Mouse (Mus musculus): Measurements from ENCODE around the gene Ascl2.

Ascl2 gene

DNA sequence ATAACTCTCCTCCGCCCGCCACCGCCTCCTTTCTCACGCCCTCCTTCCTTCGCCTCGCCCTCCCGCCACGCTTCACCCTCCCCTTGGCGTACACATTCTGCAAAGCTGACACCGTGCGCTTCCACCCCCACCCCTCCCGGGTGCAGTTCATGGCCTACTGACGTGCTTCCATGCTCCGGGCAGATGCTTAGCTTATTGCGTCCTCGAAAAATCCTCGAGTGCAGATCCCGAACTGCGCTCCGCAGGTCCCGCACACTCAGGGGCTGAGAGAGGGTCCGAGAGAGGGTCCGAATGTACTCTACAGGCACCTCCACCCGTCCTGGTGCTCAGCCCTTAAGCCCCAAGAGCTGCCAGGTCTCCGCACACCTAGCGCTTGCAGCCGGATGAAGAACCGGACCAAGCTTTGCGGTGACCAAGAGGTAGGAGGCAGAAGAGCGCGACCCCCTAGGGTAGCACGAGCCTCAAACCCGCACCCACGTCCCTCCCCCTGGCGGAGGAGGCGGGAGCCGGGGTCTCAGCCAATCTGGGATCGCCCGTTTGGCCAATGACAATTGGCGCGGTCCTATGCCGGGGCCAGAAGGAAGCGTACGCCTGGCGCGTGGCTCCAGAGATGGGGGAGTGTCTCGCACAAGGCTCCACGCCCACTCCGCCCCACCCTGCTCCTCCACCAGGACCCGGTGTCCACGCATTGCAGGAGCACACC lies at the start of gene Ascl2:
TSS of gene Ascl2 (minus strand) at position 456 of the 703 bp plus-strand sequence.
- DNase-seq (ENCODE audit: low read depth, low spot score) = peak; percentile 49

DNA sequence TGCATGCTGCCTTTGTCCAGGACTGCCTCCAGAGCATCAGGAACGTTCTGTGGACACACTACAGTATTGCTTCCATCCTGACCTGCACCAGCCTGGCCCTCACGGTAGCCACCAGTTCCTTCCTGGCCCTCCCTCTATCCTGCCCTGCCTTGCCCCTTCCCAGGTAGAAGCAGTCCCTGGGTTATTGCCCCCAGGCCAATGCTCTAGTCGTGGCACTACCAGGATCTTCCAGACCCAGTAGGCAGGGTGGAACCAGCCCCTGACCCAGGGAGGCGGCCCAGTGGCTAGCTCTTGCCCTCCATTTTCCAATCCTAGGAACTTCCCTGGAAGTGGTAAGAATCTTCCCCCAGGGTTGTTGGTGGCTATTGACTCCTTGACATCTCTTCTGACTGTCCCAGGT lies 48.1 kb upstream of the Ascl2 start:
- no peak for DNase-seq (ENCODE audit: low read depth, low spot score)

DNA sequence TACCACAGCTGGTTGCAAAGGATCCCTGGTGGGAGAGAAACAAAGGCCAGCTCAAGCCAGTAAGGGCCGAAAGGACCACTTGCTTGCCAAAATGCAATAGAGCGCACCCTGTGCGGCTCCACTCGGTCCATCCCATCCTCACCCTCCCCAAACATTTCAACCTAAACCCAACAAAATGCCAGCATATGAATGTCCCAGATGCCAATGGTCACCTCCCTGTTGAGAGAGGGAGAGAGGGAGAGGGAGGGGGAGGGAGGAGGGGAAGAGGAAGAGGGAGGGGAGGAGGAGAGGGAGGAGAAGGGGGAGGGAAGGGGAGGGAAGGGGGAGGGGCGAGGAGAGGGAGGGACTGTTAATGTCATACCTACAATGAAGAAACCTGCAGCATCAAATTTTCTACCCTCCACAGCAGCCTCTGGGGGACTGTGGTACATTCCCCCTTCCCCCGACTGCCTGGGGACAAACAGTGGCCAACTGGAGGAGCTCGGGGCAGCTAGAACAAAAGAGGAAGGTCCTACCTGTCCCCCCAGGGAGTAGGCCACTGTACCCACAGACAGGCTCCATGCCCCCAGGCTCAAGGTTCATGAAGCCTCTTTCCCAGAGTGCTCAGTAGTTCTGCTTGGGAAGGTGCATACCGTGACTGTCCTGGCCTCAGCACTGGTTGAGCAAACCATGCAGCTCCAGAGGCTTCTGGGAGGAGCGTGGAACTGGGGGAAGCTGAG lies 47.5 kb upstream of the Ascl2 start:
- no peak for DNase-seq (ENCODE audit: low read depth, low spot score)

DNA sequence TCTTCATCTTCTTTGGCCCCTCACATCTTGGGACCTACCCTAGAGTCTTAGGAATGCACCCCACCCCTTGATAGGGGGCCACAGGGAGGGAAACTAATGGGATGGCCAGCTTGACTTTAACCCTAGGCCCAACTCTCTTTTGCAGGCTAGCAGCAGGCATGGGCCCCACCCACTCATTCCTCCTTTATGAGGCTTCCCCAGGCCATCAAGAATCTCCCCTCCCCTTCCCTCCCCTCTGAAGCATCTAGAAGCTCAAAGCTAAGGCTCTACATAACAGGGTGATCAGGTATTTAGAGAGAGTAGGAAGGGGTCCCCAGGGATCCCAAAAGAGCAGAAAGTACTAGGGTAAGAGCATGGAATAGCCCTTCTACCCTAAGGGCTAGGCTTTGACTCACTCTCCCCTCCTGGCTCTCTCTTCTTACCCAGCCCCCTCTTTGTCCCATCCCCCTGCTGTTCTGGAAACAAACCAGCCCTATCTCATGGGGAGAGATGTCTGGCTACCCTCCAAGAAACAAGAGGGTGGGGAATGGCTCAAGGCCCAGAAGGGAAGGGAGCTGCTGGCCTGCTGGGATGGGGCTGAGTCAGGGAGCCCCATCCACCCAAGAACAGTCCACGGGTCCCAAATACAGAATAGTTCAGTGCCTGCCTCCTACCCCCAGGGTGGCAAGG lies 46.8 kb upstream of the Ascl2 start:
- DNase-seq (ENCODE audit: low read depth, low spot score) = no peak

DNA sequence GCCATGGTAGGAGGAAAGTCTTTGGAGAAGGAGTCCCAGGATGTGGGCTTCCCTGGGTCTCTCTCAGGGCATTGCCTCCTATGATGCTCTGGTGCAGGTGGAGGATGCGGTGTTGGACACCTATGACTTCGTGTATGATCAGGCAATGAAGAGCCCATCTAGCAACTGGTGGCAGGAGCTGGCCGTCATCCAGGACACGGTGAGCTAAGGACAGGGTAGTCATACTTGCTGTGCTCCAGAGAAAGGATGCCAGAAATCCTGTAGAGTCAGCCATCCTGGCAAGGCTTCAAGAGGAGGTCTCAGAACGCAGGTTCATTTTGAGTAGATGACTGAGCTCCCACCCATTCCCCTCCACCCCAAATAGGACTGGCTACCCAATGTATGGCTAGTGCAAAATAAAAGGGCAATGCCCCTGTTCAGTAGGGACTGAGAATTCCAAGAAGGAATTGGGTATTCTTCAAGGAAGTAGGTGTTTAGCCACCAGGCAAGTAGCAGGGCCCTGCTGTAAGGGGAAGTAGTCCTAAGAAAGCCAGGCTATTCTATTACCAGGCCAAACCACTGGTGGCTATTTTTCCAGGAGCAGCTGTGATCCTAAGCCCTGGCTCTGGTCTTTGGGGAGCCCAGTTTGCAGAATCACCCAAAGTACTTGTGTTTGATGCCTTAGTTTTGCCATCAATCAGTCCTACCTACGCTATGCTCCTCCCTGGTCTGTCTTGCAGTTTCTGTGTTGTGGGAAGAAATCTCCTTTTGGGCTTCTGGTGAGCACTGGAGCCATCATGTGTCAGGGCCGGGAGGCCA lies 46.0 kb upstream of the Ascl2 start:
- DNase-seq (ENCODE audit: low read depth, low spot score) = no peak

DNA sequence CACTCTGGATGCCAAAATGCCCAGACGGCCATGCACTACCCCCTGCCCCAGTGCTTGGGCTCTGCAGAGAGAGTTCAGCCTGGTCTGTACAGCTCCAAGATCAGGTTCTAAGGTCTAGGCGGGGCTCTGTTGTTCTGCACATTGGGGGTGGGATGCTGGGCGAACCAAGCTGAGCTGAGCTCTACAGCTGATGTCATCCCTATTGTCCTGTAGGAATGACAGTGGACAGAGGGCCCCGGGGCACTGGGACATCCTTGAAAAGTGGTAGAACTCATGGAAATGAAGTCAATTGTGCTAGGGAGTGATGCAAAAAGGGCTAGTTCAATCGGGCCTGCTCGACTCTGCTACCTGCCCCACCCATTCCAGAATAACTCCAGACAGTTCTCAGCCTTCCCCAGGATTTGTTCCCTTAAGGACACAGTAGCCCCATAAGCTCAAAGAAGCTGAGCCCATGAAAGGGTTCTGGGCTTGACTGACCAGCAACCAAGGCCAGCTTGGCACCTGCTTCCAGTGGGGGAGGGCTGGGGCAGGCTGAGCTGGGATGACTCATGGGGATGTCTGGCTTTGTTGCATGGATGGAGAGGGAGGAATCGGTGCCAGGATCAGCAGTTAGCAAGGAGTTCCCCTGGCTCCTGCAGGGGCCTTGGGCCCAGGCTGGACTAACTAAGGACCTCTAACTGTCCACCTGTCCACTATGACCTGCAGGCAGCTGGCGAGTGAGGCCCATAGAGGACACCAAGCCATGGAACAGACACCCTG lies 44.5 kb upstream of the Ascl2 start:
- no peak for DNase-seq (ENCODE audit: low read depth, low spot score)

DNA sequence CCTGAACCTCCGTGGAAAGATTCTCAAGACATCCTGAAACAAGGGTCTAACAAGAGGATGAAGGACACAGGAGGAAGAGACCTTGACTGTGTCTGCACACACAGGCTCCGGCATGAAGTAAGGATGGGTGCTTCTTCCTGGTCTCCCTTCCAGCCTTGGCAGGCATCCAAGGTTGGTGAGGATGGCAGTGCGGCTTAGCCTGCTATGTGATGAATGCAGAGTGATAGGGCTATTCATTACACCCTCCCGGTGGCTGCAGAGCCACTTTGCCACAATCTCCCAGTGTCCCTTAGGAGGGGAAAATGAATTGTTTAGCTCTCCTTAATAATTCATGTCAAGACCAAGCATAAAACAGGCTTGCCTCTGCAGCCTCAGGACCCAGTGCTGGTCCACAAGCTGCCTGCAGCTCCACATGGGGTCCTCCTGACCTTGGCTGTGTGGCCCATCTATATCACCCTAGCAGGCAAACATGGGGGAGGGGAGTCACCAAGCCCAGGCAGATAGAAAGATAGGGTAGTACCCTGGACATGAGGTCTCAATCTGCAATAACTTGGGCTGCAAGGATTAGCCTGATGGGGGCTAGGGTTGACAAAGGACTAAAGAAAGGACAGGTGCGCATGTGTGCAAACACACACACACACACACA lies 43.3 kb upstream of the Ascl2 start:
- DNase-seq (ENCODE audit: low read depth, low spot score) = no peak

DNA sequence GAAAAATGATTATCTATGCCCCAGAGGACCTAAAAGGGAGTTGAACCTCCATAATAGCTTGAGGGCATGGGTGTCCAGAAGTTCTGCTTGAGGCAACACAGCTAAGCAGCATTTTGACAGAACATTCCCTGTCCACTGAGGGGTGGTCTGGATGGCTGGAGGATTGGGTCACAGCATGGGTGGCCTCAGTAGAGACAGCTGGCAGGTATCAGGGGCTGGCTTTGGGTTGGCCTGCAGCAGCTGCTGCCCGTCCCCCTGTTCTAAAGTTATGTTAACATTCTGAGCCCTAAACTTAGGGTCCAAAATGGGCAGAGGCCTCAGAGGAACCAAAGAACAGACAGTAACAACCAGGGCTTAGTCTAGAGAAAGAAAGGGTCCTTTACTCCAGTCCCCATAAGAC lies 42.2 kb upstream of the Ascl2 start:
- DNase-seq (ENCODE audit: low read depth, low spot score) = no peak

DNA sequence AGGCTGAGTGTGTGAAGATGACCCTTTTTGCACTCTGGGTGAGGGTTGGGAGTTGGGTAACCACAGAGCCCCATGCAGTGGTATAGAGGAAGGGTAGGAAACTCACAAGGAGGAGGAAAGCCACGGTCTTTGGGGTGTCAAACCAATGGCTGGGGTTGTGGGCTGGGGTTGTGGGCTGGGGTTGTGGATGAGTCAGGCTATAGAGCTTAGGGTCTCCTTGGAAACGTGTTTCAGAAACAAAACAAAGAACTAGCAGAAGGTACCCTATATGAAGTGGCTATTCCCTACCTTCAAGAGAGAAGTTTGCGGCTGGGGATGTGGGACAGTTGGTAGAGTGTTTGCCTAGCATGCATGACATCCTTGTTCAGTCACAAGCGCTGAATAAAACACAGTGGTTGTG lies 40.9 kb upstream of the Ascl2 start:
- DNase-seq (ENCODE audit: low read depth, low spot score) = no peak

DNA sequence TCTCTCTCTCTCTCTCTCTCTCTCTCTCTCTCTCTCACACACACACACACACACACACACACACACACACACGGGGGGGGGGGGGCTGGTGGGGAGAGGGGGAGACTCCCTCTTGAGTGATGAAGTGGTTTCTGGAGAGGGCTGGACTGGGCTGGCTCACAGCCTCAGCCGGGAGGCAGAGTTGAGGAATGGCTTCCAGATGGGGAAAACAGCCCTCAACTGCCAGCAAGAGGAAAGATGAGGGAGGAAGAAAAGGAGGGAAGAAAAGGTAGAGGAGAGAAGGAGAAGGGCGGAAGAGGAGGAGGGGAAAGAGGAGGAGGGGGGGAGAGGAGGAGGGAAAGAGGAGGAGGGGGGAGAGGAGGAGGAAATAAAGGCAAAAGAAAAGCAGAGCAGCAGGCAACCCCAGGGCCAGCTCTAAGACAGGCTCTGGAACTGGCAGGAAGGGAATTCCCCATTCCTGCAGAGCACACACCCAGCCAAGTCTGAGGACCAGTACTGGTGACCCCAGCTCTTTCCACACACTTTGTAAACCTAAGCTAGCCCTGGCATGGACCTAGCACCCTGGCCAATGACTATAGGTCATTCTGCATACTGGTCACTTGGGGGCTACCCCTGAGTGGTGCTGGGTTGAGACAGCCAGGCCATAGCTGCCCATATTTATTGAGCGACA lies 40.1 kb upstream of the Ascl2 start:
- DNase-seq (ENCODE audit: low read depth, low spot score) = no peak

DNA sequence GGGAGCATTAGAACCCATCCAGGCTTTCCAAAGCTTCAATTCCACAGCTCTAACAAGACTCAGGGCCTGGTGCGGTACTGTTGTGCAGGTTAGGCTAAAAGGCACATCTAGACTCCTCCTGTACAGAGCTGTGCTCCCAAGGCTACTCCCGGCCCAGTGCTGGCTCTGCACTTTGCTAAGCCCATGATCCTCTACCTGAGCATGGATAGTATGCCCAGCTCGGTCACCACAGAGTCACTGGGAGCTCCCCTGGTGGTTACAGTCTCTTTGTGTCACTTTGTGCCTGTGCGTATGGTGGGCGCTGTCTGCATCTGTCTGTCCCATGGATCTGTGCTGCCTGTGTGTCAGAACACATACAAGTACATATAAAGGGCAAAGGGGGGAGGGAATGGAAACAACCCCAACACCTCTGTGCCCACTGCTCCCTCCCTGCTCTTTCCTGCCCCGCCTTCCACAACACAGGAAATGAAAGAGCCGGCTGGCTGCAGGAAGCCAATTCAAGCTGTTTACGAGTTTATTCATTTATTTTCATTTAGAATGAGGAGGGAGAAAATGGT lies 39.4 kb upstream of the Ascl2 start:
- no peak for DNase-seq (ENCODE audit: low read depth, low spot score)

DNA sequence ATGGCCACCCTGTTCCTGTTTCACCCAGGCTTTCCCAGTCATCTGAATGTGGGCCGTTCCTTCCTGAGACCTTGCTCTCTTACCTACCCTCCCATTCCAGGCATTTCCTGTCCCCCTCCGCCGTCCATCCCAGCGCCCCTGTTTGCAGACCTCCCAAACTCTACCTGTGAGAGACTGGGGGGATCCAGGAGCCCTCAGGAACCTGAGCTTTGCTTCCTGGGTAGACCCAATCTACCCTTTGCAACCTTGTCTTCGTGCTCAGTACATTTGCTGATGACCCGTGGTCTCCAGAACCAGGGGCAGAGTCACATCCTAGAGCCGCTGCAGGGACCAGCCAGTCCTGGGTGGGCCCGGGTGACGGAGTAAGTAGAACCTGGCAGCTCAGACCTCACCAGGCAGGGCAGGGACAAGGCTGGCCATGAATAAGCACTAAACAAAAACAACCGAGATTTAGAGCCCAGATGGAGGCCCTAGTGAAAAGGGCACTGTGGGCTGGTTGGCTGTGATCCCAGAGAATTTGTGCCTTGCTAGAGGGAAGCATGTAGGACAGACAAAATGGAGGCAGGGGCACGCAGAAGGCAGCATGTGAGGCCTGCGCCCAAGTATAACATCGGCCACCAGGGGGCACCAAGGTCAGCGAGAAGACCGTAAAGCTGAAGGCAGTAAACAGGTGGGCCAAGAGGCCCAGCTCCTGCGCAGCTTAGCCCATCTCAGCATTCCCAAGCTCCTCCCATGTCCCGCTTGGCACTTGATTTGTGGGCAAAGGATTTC lies 38.7 kb upstream of the Ascl2 start:
- peak; percentile 87 for DNase-seq (ENCODE audit: low read depth, low spot score)

DNA sequence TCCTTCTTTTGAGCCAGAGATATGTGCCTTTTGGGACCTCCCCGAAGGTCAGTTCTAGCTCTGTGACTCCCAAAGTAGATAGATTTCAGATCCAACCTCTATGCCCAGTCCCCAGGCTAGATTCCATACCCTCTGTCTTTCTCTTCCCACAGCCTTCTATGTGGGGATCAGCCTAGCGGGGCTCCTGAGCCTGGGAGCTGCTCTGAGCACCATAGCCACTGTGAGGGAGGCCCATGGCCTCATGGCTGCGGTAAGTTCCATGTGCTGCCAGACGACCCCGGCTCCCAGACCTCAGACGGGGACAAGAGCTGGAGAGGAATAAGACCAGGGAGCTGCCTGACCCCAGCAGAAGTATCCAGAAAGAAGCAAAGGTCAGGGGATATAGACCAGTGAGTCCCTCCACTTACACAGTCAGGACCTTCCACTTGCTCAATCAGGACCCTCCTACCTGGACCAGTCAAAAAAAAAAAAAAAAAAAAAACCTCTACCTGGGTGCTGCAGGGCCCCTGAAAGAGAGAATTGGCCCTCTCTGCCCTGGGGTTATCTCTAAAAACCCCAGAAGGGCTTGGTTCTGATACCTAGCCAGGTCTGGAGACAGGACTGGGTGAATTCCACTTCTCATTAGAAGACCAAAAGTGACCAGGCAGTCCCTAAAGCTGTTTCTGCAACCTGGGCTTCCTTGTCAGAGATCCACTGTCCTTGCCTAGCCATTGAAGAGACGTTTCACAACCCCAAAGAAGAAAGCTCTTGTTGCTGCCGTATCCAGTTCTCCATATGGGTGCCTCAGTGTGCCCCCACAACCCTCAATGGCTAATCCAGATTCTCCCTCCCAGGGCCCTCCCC lies 37.9 kb upstream of the Ascl2 start:
- no peak for DNase-seq (ENCODE audit: low read depth, low spot score)

DNA sequence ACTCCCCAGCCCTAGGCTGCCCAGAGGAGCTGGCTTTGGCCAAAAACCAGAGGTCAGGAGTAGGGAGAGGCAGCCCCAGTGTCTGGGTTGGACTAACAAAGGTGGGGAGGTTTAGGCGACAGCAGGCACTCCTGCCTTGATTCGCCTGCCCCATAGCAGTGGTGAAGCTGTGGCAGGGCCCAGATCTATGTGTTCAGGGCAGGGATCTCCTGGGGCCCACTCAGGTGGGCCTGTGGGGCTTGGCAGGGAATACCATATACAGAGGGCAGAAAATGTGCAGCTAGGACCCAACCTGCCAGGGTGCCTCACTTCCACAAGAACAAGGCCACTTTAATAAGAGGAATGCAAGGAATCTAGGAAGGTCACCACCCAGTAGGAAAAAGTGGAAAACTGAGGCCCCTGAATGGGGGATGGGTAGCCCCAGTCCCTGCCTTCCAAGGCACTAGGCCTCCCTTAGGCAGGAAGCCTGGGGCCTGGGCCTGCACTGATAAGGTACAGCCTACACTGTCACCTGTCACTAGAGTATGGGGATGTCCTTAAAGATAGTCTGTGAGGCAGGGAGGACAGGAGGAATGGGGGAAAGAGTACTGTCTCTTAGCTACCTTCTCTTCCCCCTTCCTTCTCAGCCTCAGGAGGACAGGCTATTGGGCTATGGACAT lies 37.2 kb upstream of the Ascl2 start:
- DNase-seq (ENCODE audit: low read depth, low spot score) = no peak

DNA sequence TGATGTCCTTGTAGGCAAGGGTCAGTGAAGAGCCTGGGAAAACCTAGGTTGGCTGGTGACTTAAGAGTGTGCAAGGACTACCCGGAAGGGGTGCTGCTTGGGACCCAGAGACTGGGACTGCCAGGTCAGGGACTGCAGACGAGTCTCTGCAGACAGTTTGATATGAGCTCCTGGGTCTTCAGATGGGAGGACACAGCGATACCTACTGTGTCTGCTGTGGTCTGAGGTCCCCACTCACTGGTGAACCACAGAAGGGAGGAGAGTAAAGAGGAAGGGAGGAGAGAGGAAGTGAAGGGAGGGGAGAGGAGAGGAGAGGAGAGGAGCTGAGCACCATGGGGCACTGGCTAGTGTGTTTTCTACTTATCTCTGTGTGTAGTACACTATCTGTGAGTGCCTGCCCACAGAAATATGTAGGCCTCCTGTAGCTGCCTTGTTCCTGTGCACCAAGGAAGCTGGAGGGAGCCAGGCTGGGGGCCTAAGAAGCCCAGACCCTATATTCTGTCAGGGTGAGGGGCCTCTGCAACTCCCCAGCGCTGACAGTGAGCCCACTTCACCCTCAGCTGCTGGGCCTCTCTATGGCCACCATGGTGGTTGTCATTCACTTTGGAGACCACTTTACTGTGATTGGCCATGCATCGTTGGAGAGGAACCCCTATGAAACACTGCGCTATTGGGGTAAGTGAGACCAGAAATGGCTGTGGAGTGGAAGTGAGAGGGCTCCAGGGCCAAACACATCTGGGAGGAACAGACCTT lies 36.5 kb upstream of the Ascl2 start:
- no peak for DNase-seq (ENCODE audit: low read depth, low spot score)

DNA sequence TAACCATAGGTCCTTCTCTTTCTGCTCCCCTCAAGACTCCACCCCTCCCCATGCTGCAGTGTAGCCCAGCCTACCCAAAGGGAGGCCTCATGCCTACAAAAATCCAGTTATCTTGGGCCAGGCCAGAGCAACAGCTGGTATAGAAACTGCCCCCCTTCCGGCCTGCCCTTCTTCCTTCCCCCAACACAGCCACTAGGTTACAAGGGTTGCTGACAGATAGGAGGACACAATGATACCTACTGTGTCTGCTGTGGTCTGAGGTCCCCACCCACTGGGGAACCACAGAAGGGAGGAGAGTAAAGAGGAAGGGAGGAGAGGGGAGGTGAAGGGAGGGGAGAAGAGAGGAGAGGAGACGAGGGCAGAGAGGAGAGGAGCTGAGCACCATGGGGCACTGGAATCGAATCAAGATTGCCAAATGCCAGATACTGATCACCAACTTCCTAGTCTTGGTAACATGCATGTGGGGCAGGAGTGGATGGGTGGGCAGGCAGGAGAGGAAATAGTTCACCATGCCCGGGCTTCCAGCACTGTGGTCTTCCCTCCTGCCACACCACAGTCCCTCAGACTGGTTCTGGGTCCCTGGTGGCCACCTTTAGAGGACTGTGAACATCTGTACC lies 35.8 kb upstream of the Ascl2 start, which contains the start of gene Tspan32:
TSS of gene Tspan32 (plus strand) at position 320 of the 617 bp plus-strand sequence.
- no peak for DNase-seq (ENCODE audit: low read depth, low spot score)

Measured in WW6 (cell line).